Mouse (Mus musculus) MEL (cell line): ENCODE data around the gene Cenpu. TPM values are rescaled to one million over a fixed set of nuclear protein-coding genes. Genes with fewer than 3 reads are reported as not detected.

Experiments used
- DNase-seq: peaks from one replicate; pipeline ENCODE4 v3.0.0; 2011; ENCODE audit warnings: low read depth, low spot score
- H3K27ac ChIP-seq: 2 replicates; pipeline ENCODE4 v1.5.1; 2012; ENCODE audit warnings: low read depth, mild to moderate bottlenecking, control low read depth, low read length, moderate library complexity; ENCODE audit not compliant: control insufficient read depth
- H3K27me3 ChIP-seq, 2 experiments: fragments of 150-350 bp in 1 of 2; sonication (generic) in 1 of 2; 2 replicates each; pipeline ENCODE4 v1.6.1; 2012; ENCODE audit warnings: low read length in 2 of 2, mild to moderate bottlenecking in 2 of 2, improper control_type of control experiment in 1 of 2, moderate library complexity in 1 of 2; ENCODE audit not compliant: insufficient read depth in 2 of 2, control insufficient read depth in 1 of 2
- H3K36me3 ChIP-seq, 2 experiments: 2 replicates each; pipeline ENCODE4 v1.6.1; 2012 to 2014; ENCODE audit warnings: low read length in 2 of 2, improper control_type of control experiment in 1 of 2, inconsistent platforms in 1 of 2, mild to moderate bottlenecking in 1 of 2; ENCODE audit not compliant: insufficient read depth in 2 of 2, control insufficient read depth in 1 of 2
- H3K4me1 ChIP-seq, 2 experiments: fragments of 150-350 bp in 1 of 2; sonication (generic) in 1 of 2; 2 replicates each; pipeline ENCODE4 v1.6.1; 2012; ENCODE audit warnings: low read length in 2 of 2, improper control_type of control experiment in 1 of 2, mild to moderate bottlenecking in 1 of 2; ENCODE audit not compliant: insufficient read depth in 2 of 2, control insufficient read depth in 1 of 2
- H3K4me3 ChIP-seq, 2 experiments: fragments of 150-350 bp in 1 of 2; sonication (generic) in 1 of 2; 2 replicates each; pipeline ENCODE4 v1.5.1; 2012; ENCODE audit warnings: low read depth in 2 of 2, low read length in 2 of 2, mild to moderate bottlenecking in 2 of 2, moderate library complexity in 2 of 2, control low read depth in 1 of 2, improper control_type of control experiment in 1 of 2; ENCODE audit not compliant: control insufficient read depth in 1 of 2, insufficient read depth in 1 of 2
- H3K79me2 ChIP-seq: 2 replicates; pipeline ENCODE4 v1.6.1; 2012; ENCODE audit warnings: mild to moderate bottlenecking, low read length, moderate library complexity; ENCODE audit not compliant: control insufficient read depth, poor library complexity, insufficient read depth
- H3K9ac ChIP-seq: 2 replicates; pipeline ENCODE4 v1.6.1; 2012; ENCODE audit warnings: low read depth, mild to moderate bottlenecking, control low read depth, low read length, moderate library complexity; ENCODE audit not compliant: control insufficient read depth, poor library complexity, severe bottlenecking
- H3K9me3 ChIP-seq: fragments of 150-350 bp; sonication (generic); replicated peaks from 2 replicates; pipeline ENCODE4 v1.6.1; 2012; ENCODE audit warnings: mild to moderate bottlenecking, low read length, improper control_type of control experiment, moderate library complexity; ENCODE audit not compliant: insufficient read depth
- CHD2 ChIP-seq: IDR thresholded peaks from 2 replicates; pipeline ENCODE4 v1.6.1; 2011; ENCODE audit warnings: low read length, improper control_type of control experiment
- E2F4 ChIP-seq: IDR thresholded peaks from 2 replicates; pipeline ENCODE4 v1.6.1; 2011; ENCODE audit warnings: low read depth, low read length, improper control_type of control experiment, borderline replicate concordance
- EP300 ChIP-seq, 2 experiments: IDR thresholded peaks; 2 replicates each; pipeline ENCODE4 v1.6.1; 2011; ENCODE audit warnings: improper control_type of control experiment in 2 of 2, low read length in 2 of 2, low read depth in 1 of 2, mild to moderate bottlenecking in 1 of 2
- GABPA ChIP-seq: IDR thresholded peaks from 2 replicates; pipeline ENCODE4 v1.6.1; 2012; ENCODE audit warnings: low read depth, mild to moderate bottlenecking, inconsistent platforms, low read length, improper control_type of control experiment, moderate library complexity
- GATA1 ChIP-seq: IDR thresholded peaks from 2 replicates; pipeline ENCODE4 v1.6.1; 2011; ENCODE audit warnings: low read depth, low read length, improper control_type of control experiment
- KAT2A ChIP-seq: conservative IDR thresholded peaks from 2 replicates; pipeline ENCODE4 v1.6.1; 2012; ENCODE audit warnings: low read depth, low read length, improper control_type of control experiment, inconsistent platforms
- MAZ ChIP-seq: IDR thresholded peaks from 2 replicates; pipeline ENCODE4 v1.6.1; 2012; ENCODE audit warnings: low read depth, mild to moderate bottlenecking, inconsistent platforms, low read length, improper control_type of control experiment
- NELFE ChIP-seq: IDR thresholded peaks from 2 replicates; pipeline ENCODE4 v1.6.1; 2011; ENCODE audit warnings: low read depth, low read length, improper control_type of control experiment
- POLR2A ChIP-seq, 2 experiments: IDR thresholded peaks; 2 replicates each; pipeline ENCODE4 v1.6.1; 2011 to 2012; ENCODE audit warnings: low read length in 2 of 2, mild to moderate bottlenecking in 2 of 2, control low read depth in 1 of 2, improper control_type of control experiment in 1 of 2, low read depth in 1 of 2, moderate library complexity in 1 of 2; ENCODE audit not compliant: control insufficient read depth in 1 of 2, insufficient read depth in 1 of 2, poor library complexity in 1 of 2
- RAD21 ChIP-seq: IDR thresholded peaks from 2 replicates; pipeline ENCODE4 v1.6.1; 2011; ENCODE audit warnings: mild to moderate bottlenecking, low read depth, low read length, improper control_type of control experiment
- SMC3 ChIP-seq: IDR thresholded peaks from 2 replicates; pipeline ENCODE4 v1.6.1; 2011; ENCODE audit warnings: low read depth, low read length, improper control_type of control experiment
- TCF12 ChIP-seq: IDR thresholded peaks from 2 replicates; pipeline ENCODE4 v1.6.1; 2014; ENCODE audit warnings: low read depth, mild to moderate bottlenecking, inconsistent platforms, low read length, improper control_type of control experiment, moderate library complexity
- USF1 ChIP-seq: IDR thresholded peaks from 2 replicates; pipeline ENCODE4 v1.6.1; 2014; ENCODE audit warnings: low read depth, mild to moderate bottlenecking, inconsistent platforms, low read length, improper control_type of control experiment, moderate library complexity
- ZKSCAN1 ChIP-seq: IDR thresholded peaks from 2 replicates; pipeline ENCODE4 v1.6.1; 2012; ENCODE audit warnings: low read depth, mild to moderate bottlenecking, inconsistent platforms, low read length, improper control_type of control experiment, moderate library complexity
- polyA plus RNA-seq, 2 experiments: library from polyadenylated mRNA; stranded (reverse) in 1 of 2; unstranded in 1 of 2; fragments of >175 nt in 1 of 2; fragments of >200 nt in 1 of 2; gene quantifications; 2 replicates each; pipeline versions ENCODE4 v1.2.1 to v1.2.4; 2012; ENCODE audit warnings: low replicate concordance in 2 of 2, low read depth in 1 of 2; ENCODE audit not compliant: insufficient read length in 2 of 2, insufficient read depth in 1 of 2, missing spikeins in 1 of 2
- total RNA-seq: library from RNA; depleted of rRNA; stranded (reverse); fragments of 300-350 nt; gene quantifications from 2 replicates; pipeline ENCODE4 v1.2.3, GENCODE M21; 2012

The Cenpu gene
- total and polyA plus RNA-seq, 3 experiments, result 30.7 to 446 (median 42.5) TPM

DNA sequence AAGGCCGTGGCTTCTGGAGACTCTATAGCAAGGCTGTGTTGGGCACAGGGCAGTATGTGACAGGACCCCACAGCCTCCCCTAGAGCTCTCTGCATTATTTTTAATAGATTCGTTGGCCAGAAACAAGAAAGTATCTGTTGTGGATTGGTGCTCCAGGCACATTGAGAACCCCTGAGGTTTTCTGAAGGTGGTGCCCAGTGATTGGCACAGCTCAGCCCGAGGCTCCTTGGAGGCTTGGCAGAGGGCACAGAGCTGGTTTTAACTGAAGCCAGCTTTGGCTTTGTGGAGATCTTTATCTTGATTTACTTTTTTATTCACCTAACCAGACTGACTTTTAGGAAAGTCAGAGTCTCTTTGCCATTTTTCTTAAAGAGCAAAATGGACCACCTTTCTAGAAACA is 42.4 kb upstream of the Cenpu start:
- TF ChIP-seq EP300 (IDR thresholded peaks at IDR 0.05; ENCODE audit: low read depth in 1 of 2, low read length in 2 of 2), result no peak
- TF ChIP-seq SMC3, result no peak
- H3K9me3 ChIP-seq, result no peaks in the 10 kb centered on the region
- no peaks in the 10 kb centered on the region for H3K79me2 ChIP-seq
- H3K36me3 ChIP-seq, result no peaks in the 10 kb centered on the region; a peak in 2 of 4 replicates
- no peak overlapping the region for H3K9ac ChIP-seq
- H3K27me3 ChIP-seq, result no peaks in the 10 kb centered on the region
- H3K4me3 ChIP-seq, result no peak overlapping the region
- no peak for DNase-seq
- H3K27ac ChIP-seq, result no peak overlapping the region
- no peaks in the 10 kb centered on the region for H3K4me1 ChIP-seq

DNA sequence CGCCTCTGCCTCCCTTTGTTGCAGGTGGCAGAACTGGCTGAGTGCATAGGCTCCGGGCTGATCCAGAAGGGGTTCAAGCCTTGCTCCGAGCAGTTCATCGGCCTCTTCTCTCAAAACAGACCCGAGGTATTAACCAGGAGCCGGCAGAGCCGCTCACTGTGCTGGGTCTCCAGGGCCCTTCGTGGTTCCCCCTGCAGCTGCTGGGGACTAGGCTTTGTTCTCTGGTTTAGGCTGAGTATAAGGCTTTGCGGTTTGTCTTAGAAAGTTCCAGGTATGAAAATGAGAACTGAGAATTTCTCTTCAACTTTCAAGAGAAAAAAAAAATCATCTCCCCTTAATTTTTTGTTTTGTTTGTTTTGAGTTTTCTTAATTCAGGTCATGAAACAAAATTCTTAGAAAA is 40.5 kb upstream of the Cenpu start:
- Histone ChIP-seq H3K4me3 (no peak overlapping the region), H3K36me3 (peaks cover 0 to 2% of the 10 kb centered on the region in 2 experiments; a peak in 2 of 4 replicates), H3K27ac (no peak overlapping the region), H3K9ac (no peak overlapping the region), H3K9me3 (no peaks in the 10 kb centered on the region), H3K27me3 (no peaks in the 10 kb centered on the region), H3K79me2 (no peaks in the 10 kb centered on the region), H3K4me1 (no peaks in the 10 kb centered on the region)
- DNase-seq, result no peak
- TF ChIP-seq TCF12 (no peak), ZKSCAN1 (no peak)

DNA sequence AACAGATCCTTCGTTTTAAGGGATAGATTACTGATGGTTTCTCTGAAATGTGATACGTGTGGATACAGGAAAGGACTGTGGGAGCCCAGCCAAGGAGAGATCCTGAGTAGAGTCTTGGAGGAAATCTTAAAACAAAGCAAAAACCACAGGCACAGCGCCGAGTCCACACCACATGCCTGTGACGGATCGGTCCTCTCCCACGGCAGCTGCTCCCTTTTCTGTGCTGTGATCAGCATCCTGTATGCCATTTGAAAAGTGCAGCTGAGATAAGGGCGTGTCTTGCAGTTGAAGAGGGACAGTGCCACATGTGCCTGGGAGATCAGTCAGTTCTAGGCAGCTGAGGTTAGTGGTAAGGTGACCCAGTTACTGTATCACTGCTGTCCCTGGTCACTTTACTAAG is 39.3 kb upstream of the Cenpu start:
- peaks cover 0 to 2% of the 10 kb centered on the region in 2 experiments; a peak in 2 of 4 replicates for H3K36me3 ChIP-seq
- no peaks in the 10 kb centered on the region for H3K27me3 ChIP-seq
- no peak overlapping the region for H3K4me3 ChIP-seq
- no peaks in the 10 kb centered on the region for H3K79me2 ChIP-seq
- no peak for DNase-seq
- no peak overlapping the region for H3K9ac ChIP-seq
- TF ChIP-seq GABPA (no peak), ZKSCAN1 (no peak), NELFE (no peak), KAT2A (no peak), E2F4 (no peak), CHD2 (no peak)
- H3K4me1 ChIP-seq, result no peaks in the 10 kb centered on the region
- no peak overlapping the region for H3K27ac ChIP-seq
- H3K9me3 ChIP-seq, result no peaks in the 10 kb centered on the region

DNA sequence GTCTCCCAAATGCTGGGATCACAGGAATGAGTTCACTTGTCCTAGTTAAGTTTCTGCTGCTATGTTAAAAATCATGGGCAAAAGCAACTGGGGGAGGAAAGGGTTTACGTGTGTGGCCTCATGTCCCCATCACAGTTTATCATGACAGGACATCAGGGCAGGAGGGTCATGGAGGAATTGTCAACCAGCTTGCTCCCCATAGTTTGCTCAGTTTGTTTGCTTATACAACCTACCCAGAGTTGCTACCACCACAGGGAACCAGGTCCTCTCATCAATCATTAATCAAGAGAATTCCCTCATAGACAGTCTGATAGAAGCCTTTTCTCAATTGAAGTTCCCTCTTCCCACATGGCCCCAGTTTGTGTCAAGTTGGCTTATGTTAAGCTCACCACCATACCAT is 37.8 kb upstream of the Cenpu start:
- no peaks in the 10 kb centered on the region for H3K27me3 ChIP-seq
- no peak overlapping the region for H3K27ac ChIP-seq
- no peaks in the 10 kb centered on the region for H3K4me1 ChIP-seq
- no peaks in the 10 kb centered on the region for H3K9me3 ChIP-seq
- peaks cover 0 to 9% of the 10 kb centered on the region in 2 experiments; a peak in 2 of 4 replicates for H3K36me3 ChIP-seq
- no peaks in the 10 kb centered on the region for H3K79me2 ChIP-seq
- H3K4me3 ChIP-seq, result no peak overlapping the region
- TF ChIP-seq POLR2A (IDR thresholded peaks at IDR 0.05; ENCODE audit: control insufficient read depth in 1 of 2, insufficient read depth in 1 of 2, low read depth in 1 of 2, low read length in 2 of 2, poor library complexity in 1 of 2) (no peak), MAZ (no peak), USF1 (no peak), RAD21 (no peak), KAT2A (no peak), EP300 (IDR thresholded peaks at IDR 0.05; ENCODE audit: low read depth in 1 of 2, low read length in 2 of 2) (no peak), GATA1 (no peak)
- TF ChIP-seq, all 39 proteins: peak for 0
- DNase-seq, result no peak
- H3K9ac ChIP-seq, result no peak overlapping the region
